Mouse (Mus musculus) midbrain, embryonic 11.5 days (tissue): ENCODE data around the gene Tnrc18. TPM values are rescaled to one million over a fixed set of nuclear protein-coding genes. Genes with fewer than 3 reads are reported as not detected.

Experiments used
- ATAC-seq: fragments of 200-750 bp; cut with Nextera tagmentation; 2 replicates; pipeline ENCODE4 v1.8.0; 2017; ENCODE audit warnings: moderate TSS enrichment, moderate library complexity; ENCODE audit not compliant: low FRiP score
- DNase-seq: peaks from one replicate; pipeline ENCODE4 v3.0.0; 2015; ENCODE audit warnings: low spot score; ENCODE audit errors: missing footprints
- H3K27ac ChIP-seq: fragments of 300-500 bp; sonication (generic); 2 replicates; pipeline ENCODE4 v1.5.1; 2014; ENCODE audit warnings: low read depth, low read length
- H3K27me3 ChIP-seq: fragments of 300-500 bp; sonication (generic); 2 replicates; pipeline ENCODE4 v1.6.1; 2014; ENCODE audit warnings: mild to moderate bottlenecking, low read length, moderate library complexity, mixed read lengths; ENCODE audit not compliant: control insufficient read depth, insufficient read depth
- H3K36me3 ChIP-seq: fragments of 300-500 bp; sonication (generic); 2 replicates; pipeline ENCODE4 v1.6.1; 2014; ENCODE audit warnings: mild to moderate bottlenecking, low read length, moderate library complexity, mixed read lengths; ENCODE audit not compliant: control insufficient read depth, insufficient read depth
- H3K4me1 ChIP-seq: fragments of 300-500 bp; sonication (generic); 2 replicates; pipeline ENCODE4 v1.6.1; 2014; ENCODE audit warnings: low read length; ENCODE audit not compliant: control insufficient read depth, insufficient read depth
- H3K4me2 ChIP-seq: fragments of 300-500 bp; sonication (generic); 2 replicates; pipeline ENCODE4 v1.6.1; 2014; ENCODE audit warnings: mild to moderate bottlenecking, moderate library complexity
- H3K4me3 ChIP-seq: fragments of 300-500 bp; sonication (generic); 2 replicates; pipeline ENCODE4 v1.5.1; 2014; ENCODE audit warnings: low read depth, low read length
- H3K9ac ChIP-seq: fragments of 300-500 bp; sonication (generic); 2 replicates; pipeline ENCODE4 v1.6.1; 2014; ENCODE audit warnings: low read length
- H3K9me3 ChIP-seq: fragments of 300-500 bp; sonication (generic); 2 replicates; pipeline ENCODE4 v1.6.1; 2016; ENCODE audit warnings: low read length; ENCODE audit not compliant: control insufficient read depth
- WGBS: fragments of 180-500 bp; shearing (Covaris S2); extraction: QIAGEN DNeasy Blood & Tissue Kit; methylation state at CpG from one replicate; pipeline ENCODE4 v1.1.7; 2014; 5-methylcytosine and 5-hydroxymethylcytosine counted together
- polyA plus RNA-seq: library from polyadenylated mRNA; unstranded; fragments of >200 nt; fragmentation: Nextera tagmentation; extraction: Ambion mirVana; gene quantifications from 2 replicates; pipeline ENCODE4 v1.2.1, GENCODE M21; 2014

The Tnrc18 gene
- polyA plus RNA-seq, 1 experiment from 2014 or later, result 27.4 TPM

DNA sequence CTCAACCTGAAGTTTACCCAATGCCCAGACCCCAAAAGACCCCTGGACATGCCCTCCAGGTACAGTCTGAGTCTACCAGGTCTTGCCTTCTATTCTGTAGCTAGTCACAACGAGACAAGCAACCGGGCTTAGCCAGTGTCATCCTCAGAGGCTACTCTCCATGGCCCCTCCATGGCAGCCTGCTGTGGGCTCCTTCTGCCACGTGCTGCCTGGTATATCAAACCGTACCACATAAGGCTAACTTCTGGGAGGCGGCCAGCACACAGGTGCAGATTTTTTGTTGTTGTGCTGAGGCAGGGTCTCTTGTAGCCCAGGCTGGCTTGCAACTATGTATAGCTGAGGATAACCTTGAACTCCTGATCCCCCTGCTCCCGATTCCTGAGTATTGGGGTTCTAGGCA is 101.4 kb downstream of the Tnrc18 start:
- Histone ChIP-seq H3K36me3 (peaks cover 12% of the 10 kb centered on the region), H3K27ac (no peak overlapping the region)
- WGBS, result 90% methylated on average over 6 of the region's 6 CpGs

DNA sequence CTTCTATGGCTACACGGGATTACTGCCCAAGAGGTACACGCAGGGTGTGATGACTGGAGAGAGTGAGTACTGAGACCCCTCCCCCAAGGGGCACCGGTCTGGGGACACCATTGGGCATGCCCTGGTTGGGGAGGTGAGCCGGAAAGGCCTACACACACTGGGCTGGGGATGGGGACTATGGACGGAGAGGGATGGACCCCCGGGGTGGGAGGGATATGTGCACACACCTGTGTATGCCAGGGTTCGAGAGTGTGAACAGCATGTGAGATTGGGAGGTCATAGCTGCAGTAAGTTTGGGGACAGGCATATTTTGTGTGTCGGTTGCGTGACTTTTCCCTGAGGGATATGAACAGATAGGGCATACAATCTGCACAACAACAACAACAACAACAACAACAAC is 102.4 kb downstream of the Tnrc18 start:
- H3K9me3 ChIP-seq, result no peaks in the 10 kb centered on the region
- no peaks in the 10 kb centered on the region for H3K27me3 ChIP-seq
- no peak overlapping the region for H3K9ac ChIP-seq
- WGBS, result 86% methylated on average over 9 of the region's 9 CpGs
- H3K36me3 ChIP-seq, result peaks cover 12% of the 10 kb centered on the region
- no peak overlapping the region for H3K4me2 ChIP-seq
- no peak for ATAC-seq
- H3K27ac ChIP-seq, result no peak overlapping the region; the same call in 1 of the 2 replicates
- no peak overlapping the region for H3K4me3 ChIP-seq
- peak; percentile 67 for DNase-seq
- no peaks in the 10 kb centered on the region for H3K4me1 ChIP-seq

More for the DNA sequence above, 101.4 kb downstream of the Tnrc18 start:
- DNase-seq (no peak), ATAC-seq (no peak)
- H3K4me3 ChIP-seq, result no peak overlapping the region
- no peak overlapping the region for H3K9ac ChIP-seq
- H3K4me1 ChIP-seq, result no peaks in the 10 kb centered on the region
- H3K27me3 ChIP-seq, result no peaks in the 10 kb centered on the region
- H3K4me2 ChIP-seq, result no peak overlapping the region
- H3K9me3 ChIP-seq, result no peaks in the 10 kb centered on the region

DNA sequence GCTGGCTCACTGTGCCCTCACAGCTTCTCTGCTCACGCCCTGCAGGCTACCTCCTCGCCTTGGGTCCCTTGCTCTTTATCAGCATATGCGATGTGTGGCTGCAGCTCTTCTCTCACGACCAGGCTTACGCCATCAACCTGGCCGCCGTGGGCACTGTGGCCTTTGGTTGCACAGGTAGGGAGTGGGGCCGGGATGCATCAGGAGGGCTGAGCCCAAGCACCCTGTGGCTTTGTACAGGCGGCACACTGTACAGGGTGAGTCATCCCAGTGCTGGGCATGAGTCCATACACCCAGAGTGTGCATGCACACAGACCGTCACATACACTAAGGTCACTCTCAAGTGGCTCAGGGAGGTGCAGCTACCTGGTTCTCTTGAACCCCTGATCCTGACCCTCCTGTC is 103.5 kb downstream of the Tnrc18 start:
- Histone ChIP-seq H3K27me3 (no peaks in the 10 kb centered on the region), H3K27ac (no peak overlapping the region), H3K4me2 (no peak overlapping the region), H3K9ac (no peak overlapping the region), H3K36me3 (peaks cover 15% of the 10 kb centered on the region), H3K4me3 (no peak overlapping the region), H3K4me1 (no peaks in the 10 kb centered on the region), H3K9me3 (no peaks in the 10 kb centered on the region)
- ATAC-seq (no peak), DNase-seq (peak; percentile 68)
- WGBS, result 92% methylated on average over 10 of the region's 10 CpGs

DNA sequence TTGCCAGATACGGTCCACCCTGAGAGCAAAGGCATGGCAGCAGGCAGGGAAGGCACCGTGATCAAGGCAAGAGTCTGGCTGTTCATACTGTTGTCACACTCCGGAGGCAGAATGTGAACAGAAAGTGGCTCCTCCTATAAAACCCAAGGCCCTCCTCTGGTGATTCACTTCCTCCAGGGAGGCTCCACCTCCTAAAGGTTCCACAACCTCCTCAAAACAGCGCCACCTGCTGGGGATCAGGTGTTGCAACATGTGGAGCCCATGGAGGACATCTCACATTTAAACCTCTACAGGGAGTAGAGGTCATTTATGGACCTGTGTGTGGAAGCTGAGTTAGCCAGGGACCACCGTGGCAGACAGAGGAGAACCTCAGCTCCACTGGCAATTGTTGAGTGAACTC is 105.1 kb downstream of the Tnrc18 start:
- Histone ChIP-seq H3K27me3 (no peaks in the 10 kb centered on the region), H3K4me3 (no peak overlapping the region), H3K36me3 (peaks cover 15% of the 10 kb centered on the region), H3K4me2 (no peak overlapping the region), H3K4me1 (no peaks in the 10 kb centered on the region), H3K9me3 (no peaks in the 10 kb centered on the region), H3K9ac (no peak overlapping the region), H3K27ac (no peak overlapping the region)
- ATAC-seq (no peak), DNase-seq (peak; percentile 72)
- WGBS, result 84% methylated on average over 5 of the region's 5 CpGs

DNA sequence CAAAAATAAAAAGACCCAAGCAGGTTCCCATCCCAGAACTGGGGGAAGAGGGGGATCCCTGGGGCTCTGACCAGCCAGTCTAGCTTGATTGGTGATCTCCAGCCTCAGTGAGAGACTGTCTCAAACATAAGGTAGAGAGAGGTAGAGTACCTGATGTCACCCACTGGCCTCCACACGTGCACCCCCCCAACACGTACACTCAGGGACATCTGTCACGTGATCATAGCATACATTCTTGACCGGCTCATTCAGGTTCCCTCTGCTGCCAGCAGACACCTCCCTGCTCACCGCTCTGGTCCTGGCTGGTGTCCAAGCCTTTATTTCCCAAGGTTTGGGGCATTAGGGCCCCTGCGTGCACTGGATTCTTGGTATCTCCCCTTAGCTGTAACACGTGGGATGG is 108.0 kb downstream of the Tnrc18 start:
- Histone ChIP-seq H3K4me3 (no peak overlapping the region), H3K4me1 (no peaks in the 10 kb centered on the region), H3K27ac (no peak overlapping the region), H3K4me2 (no peak overlapping the region), H3K36me3 (peaks cover 13% of the 10 kb centered on the region), H3K27me3 (no peaks in the 10 kb centered on the region), H3K9me3 (no peaks in the 10 kb centered on the region), H3K9ac (no peak overlapping the region)
- 90% methylated on average over 7 of the region's 7 CpGs for WGBS
- ATAC-seq (no peak), DNase-seq (no peak)

DNA sequence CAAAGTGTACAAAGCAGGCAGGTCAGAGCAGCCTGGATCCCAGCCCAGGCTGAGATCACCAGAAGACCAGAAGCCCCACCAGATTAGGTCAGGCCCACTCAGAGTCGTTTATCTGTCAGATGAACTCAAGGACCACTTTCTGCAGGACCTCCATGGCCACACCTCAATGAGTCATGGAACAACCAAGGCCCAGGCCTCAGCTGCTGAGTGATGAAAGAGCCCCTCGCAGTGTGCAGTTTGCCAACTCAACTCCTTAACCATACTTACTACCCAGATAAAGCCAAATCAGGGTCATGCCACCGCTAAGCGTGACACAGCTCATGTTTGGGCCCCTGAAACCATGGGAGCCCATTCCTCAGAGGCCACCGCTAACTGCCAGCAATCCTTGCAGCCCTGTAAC is 109.8 kb downstream of the Tnrc18 start:
- H3K27me3 ChIP-seq, result no peaks in the 10 kb centered on the region; the same call in 1 of the 2 replicates
- no peak overlapping the region for H3K4me3 ChIP-seq
- no peak overlapping the region for H3K4me2 ChIP-seq
- no peaks in the 10 kb centered on the region for H3K9me3 ChIP-seq
- peaks cover 10% of the 10 kb centered on the region for H3K36me3 ChIP-seq
- DNase-seq, result peak; percentile 37
- H3K4me1 ChIP-seq, result peaks cover 6% of the 10 kb centered on the region
- no peak overlapping the region for H3K9ac ChIP-seq
- 87% methylated on average over 5 of the region's 5 CpGs for WGBS
- no peak for ATAC-seq
- no peak overlapping the region for H3K27ac ChIP-seq

DNA sequence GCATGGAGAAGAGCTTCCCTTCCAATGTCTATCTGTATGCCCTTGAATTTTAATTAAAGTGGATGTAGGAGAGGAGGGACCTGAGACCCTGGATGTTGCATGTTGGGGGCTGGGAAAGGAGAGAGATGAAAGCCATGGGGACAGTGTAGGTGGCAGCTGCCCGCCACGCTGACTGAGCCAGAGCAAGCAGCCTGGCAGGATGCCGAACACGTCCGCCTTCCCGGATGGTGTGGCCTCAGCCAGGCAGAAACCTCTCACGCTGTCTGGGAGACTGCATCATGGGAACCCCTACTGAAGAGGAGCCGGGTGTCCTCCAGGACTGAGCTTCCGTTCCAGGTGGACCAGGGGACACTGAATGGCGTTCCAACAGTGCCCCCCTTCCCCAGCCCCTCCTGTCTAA is 113.9 kb downstream of the Tnrc18 start:
- no peak for ATAC-seq
- peak overlapping the region; percentile 85; the same call in 1 of the 2 replicates for H3K4me2 ChIP-seq

DNA sequence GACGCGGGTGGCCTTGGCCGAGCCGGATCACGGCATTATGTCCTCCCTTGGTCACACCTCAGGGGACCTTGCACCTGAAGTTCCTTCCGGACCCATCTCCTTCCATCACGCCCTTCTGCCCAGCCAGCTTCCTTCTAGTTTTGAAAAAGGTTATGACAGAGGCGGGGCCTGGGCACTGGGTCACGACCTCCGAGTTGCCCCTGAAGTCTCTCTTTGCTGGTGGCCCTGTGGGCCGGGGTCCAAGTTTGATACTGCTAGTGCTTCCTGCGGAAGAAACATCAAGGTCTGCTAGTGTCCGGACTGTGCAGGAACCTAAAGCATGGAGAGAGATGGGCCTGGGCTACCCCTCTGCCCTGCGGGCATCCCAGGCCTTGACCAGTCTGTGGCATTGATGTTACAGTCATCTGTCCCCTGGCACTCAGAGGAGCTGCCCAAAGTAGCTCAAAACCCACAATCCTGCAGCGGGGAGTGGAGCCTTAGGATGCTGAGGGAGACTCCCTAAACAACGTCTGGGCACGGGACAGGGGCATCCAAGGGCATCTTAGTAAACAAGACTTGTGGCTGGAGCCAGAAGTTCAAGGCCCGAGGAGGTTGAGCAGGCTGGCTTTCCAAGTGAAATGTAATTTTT is 114.8 kb downstream of the Tnrc18 start:
- Histone ChIP-seq H3K4me3 (peak overlapping the region; percentile 49), H3K27me3 (peaks cover 11% of the 10 kb centered on the region), H3K9me3 (no peaks in the 10 kb centered on the region), H3K27ac (no peak overlapping the region), H3K9ac (peak overlapping the region; percentile 81), H3K4me1 (peaks cover 9% of the 10 kb centered on the region), H3K4me2 (peak overlapping the region; percentile 85), H3K36me3 (no peaks in the 10 kb centered on the region)
- WGBS, result 25% methylated on average over 18 of the region's 18 CpGs
- ATAC-seq (peak; percentile 20; the same call in 1 of the 2 replicates), DNase-seq (peak; percentile 86)

More for the DNA sequence above, 113.9 kb downstream of the Tnrc18 start:
- no peak overlapping the region for H3K27ac ChIP-seq
- H3K9ac ChIP-seq, result no peak overlapping the region
- peaks cover 11% of the 10 kb centered on the region for H3K27me3 ChIP-seq
- H3K36me3 ChIP-seq, result no peaks in the 10 kb centered on the region
- no peak for DNase-seq
- no peak overlapping the region for H3K4me3 ChIP-seq
- WGBS, result 85% methylated on average over 10 of the region's 10 CpGs
- no peaks in the 10 kb centered on the region for H3K9me3 ChIP-seq
- H3K4me1 ChIP-seq, result peaks cover 9% of the 10 kb centered on the region

DNA sequence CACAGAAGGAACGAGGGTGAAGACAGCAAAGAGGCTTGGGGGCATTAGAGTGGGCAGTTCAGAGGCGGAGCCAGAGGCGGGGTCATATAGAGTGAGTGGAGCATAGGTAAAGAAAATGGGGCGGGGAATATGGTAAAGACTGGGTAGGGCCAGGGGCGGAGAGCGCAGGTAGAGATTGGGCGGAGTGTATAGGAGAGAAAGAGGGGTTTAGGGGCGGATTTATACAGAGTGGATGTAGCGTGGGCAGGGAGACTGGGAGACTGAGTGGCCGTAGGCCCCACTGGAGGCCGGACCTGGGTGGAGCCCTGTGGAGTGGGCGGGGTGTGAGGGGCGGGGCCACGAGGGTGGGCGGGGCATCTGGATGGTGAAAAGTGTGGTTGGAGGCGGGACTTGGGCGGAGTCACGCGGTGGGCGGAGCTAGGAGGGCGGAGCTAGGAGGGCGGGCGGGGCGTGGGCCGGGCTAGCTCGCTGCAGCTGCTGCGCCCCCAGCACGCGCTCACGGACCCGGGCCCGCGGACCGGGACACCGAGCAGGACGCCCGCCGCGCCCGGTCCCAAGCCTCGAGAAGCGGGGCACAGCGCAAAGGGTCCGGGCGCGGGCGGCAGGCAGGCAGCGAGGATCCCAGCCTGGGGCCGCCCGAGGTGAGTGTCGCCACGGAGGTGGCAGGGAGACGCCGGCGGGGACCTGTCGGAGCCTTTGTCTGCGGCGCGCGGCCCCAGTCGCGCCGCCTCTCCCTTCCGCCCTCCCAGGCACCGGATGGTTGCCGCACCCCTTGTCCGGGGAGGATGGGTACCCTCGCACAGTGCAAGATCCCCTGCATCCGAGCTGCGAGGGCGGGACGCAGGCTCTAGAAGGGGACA is 115.6 kb downstream of the Tnrc18 start:
- Histone ChIP-seq H3K27ac (no peak overlapping the region), H3K9ac (peak overlapping the region; percentile 81), H3K9me3 (no peaks in the 10 kb centered on the region), H3K36me3 (no peaks in the 10 kb centered on the region), H3K4me1 (peaks cover 9% of the 10 kb centered on the region), H3K27me3 (peaks cover 11% of the 10 kb centered on the region), H3K4me2 (peak overlapping the region; percentile 85), H3K4me3 (peak overlapping the region; percentile 49)
- ATAC-seq, result peak; percentile 89
- WGBS, result under 1% methylated on average over 57 of the region's 72 CpGs
- peak; percentile 99 for DNase-seq
